Mouse (Mus musculus): ENCODE data around the gene Dclre1c. TPM values are rescaled to one million over a fixed set of nuclear protein-coding genes. Genes with fewer than 3 reads are reported as not detected.
A peak's percentile ranks its signal among the peaks of the same experiment; 100 is the strongest.

Dclre1c gene
- polyA plus RNA-seq, 1 experiment from 2014 or later, result 2.8 TPM

- Histone ChIP-seq H3K27ac (replicated peaks) (no peak overlapping the region), H3K9me3 (ENCODE audit: control insufficient read depth, low read length) (no peaks in the 10 kb centered on the region), H3K4me1 (replicated peaks; ENCODE audit: control insufficient read depth, insufficient read depth) (no peaks in the 10 kb centered on the region), H3K4me3 (ENCODE audit: low read depth, low read length) (no peak overlapping the region), H3K27me3 (ENCODE audit: control insufficient read depth, insufficient read depth, low read length) (no peaks in the 10 kb centered on the region), H3K9ac (ENCODE audit: low read length) (no peak overlapping the region), H3K4me2 (replicated peaks; ENCODE audit: low read depth) (no peak overlapping the region), H3K36me3 (ENCODE audit: control insufficient read depth, insufficient read depth, low read length) (no peaks in the 10 kb centered on the region)
- 76% methylated on average over 3 of the region's 3 CpGs for WGBS
- no peak for TF ChIP-seq CTCF (IDR thresholded peaks at IDR 0.05; ENCODE audit: low read depth)
- TF ChIP-seq EP300 (optimal IDR thresholded peaks at IDR 0.05), result no peak
- ATAC-seq (ENCODE audit: low FRiP score, low TSS enrichment) (no peak), DNase-seq (ENCODE audit: low spot score) (no peak)
Measured at GRCm38 (mm10) chr2:3480239-3480638, 56.3 kb downstream of the Dclre1c start.

- H3K27ac ChIP-seq (replicated peaks), result no peak overlapping the region
- WGBS, result 87% methylated on average over 3 of the region's 3 CpGs
- H3K27me3 ChIP-seq (ENCODE audit: control insufficient read depth, insufficient read depth, low read length), result no peaks in the 10 kb centered on the region
- no peaks in the 10 kb centered on the region for H3K4me1 ChIP-seq (replicated peaks; ENCODE audit: control insufficient read depth, insufficient read depth)
- no peak overlapping the region for H3K9ac ChIP-seq (ENCODE audit: low read length)
- peaks cover 26% of the 10 kb centered on the region for H3K36me3 ChIP-seq (ENCODE audit: control insufficient read depth, insufficient read depth, low read length)
- no peak overlapping the region for H3K4me2 ChIP-seq (replicated peaks; ENCODE audit: low read depth)
- no peaks in the 10 kb centered on the region for H3K9me3 ChIP-seq (ENCODE audit: control insufficient read depth, low read length)
- no peak for TF ChIP-seq EP300 (optimal IDR thresholded peaks at IDR 0.05)
- no peak for TF ChIP-seq CTCF (IDR thresholded peaks at IDR 0.05; ENCODE audit: low read depth)
- H3K4me3 ChIP-seq (ENCODE audit: low read depth, low read length), result no peak overlapping the region
- DNase-seq (ENCODE audit: low spot score), result no peak
- ATAC-seq (ENCODE audit: low FRiP score, low TSS enrichment), result no peak
Measured at GRCm38 (mm10) chr2:3489816-3490215, 65.9 kb downstream of the Dclre1c start.

GRCm38 (mm10) chr2:3493833-3494409 is 70.0 kb downstream of the Dclre1c start:
- Histone ChIP-seq H3K4me2 (replicated peaks; ENCODE audit: low read depth) (no peak overlapping the region), H3K27ac (replicated peaks) (no peak overlapping the region), H3K4me3 (ENCODE audit: low read depth, low read length) (no peak overlapping the region), H3K27me3 (ENCODE audit: control insufficient read depth, insufficient read depth, low read length) (no peaks in the 10 kb centered on the region), H3K9ac (ENCODE audit: low read length) (no peak overlapping the region), H3K9me3 (ENCODE audit: control insufficient read depth, low read length) (no peaks in the 10 kb centered on the region), H3K4me1 (replicated peaks; ENCODE audit: control insufficient read depth, insufficient read depth) (no peaks in the 10 kb centered on the region), H3K36me3 (ENCODE audit: control insufficient read depth, insufficient read depth, low read length) (peaks cover 39% of the 10 kb centered on the region)
- DNase-seq (ENCODE audit: low spot score), result no peak
- TF ChIP-seq EP300 (optimal IDR thresholded peaks at IDR 0.05) (no peak), CTCF (IDR thresholded peaks at IDR 0.05; ENCODE audit: low read depth) (no peak)
- ATAC-seq (ENCODE audit: low FRiP score, low TSS enrichment), result no peak
- WGBS, result 90% methylated on average over 3 of the region's 3 CpGs

- Histone ChIP-seq H3K4me1 (replicated peaks; ENCODE audit: control insufficient read depth, insufficient read depth) (no peaks in the 10 kb centered on the region), H3K27me3 (ENCODE audit: control insufficient read depth, insufficient read depth, low read length) (no peaks in the 10 kb centered on the region), H3K9me3 (ENCODE audit: control insufficient read depth, low read length) (no peaks in the 10 kb centered on the region), H3K9ac (ENCODE audit: low read length) (no peak overlapping the region), H3K36me3 (ENCODE audit: control insufficient read depth, insufficient read depth, low read length) (peaks cover 26% of the 10 kb centered on the region), H3K4me2 (replicated peaks; ENCODE audit: low read depth) (no peak overlapping the region), H3K27ac (replicated peaks) (no peak overlapping the region), H3K4me3 (ENCODE audit: low read depth, low read length) (no peak overlapping the region)
- WGBS, result 84% methylated on average over 6 of the region's 6 CpGs
- ATAC-seq (ENCODE audit: low FRiP score, low TSS enrichment) (no peak), DNase-seq (ENCODE audit: low spot score) (no peak)
- no peak for TF ChIP-seq CTCF (IDR thresholded peaks at IDR 0.05; ENCODE audit: low read depth)
- no peak for TF ChIP-seq EP300 (optimal IDR thresholded peaks at IDR 0.05)
Measured at GRCm38 (mm10) chr2:3499543-3499942, 75.6 kb downstream of the Dclre1c start.

- 92% methylated on average over 5 of the region's 5 CpGs for WGBS
- Histone ChIP-seq H3K4me2 (replicated peaks; ENCODE audit: low read depth) (no peak overlapping the region), H3K9ac (ENCODE audit: low read length) (no peak overlapping the region), H3K27ac (replicated peaks) (no peak overlapping the region), H3K9me3 (ENCODE audit: control insufficient read depth, low read length) (no peaks in the 10 kb centered on the region), H3K4me3 (ENCODE audit: low read depth, low read length) (no peak overlapping the region), H3K27me3 (ENCODE audit: control insufficient read depth, insufficient read depth, low read length) (no peaks in the 10 kb centered on the region), H3K4me1 (replicated peaks; ENCODE audit: control insufficient read depth, insufficient read depth) (no peaks in the 10 kb centered on the region), H3K36me3 (ENCODE audit: control insufficient read depth, insufficient read depth, low read length) (peaks cover 27% of the 10 kb centered on the region)
- TF ChIP-seq CTCF (IDR thresholded peaks at IDR 0.05; ENCODE audit: low read depth) (no peak), EP300 (optimal IDR thresholded peaks at IDR 0.05) (no peak)
- no peak for DNase-seq (ENCODE audit: low spot score)
- no peak for ATAC-seq (ENCODE audit: low FRiP score, low TSS enrichment)
Measured at GRCm38 (mm10) chr2:3500886-3501285, 77.0 kb downstream of the Dclre1c start.

- Histone ChIP-seq H3K27ac (replicated peaks) (peak overlapping the region; percentile 78), H3K4me3 (ENCODE audit: low read depth, low read length) (peak overlapping the region; percentile 71), H3K4me1 (replicated peaks; ENCODE audit: control insufficient read depth, insufficient read depth) (no peaks in the 10 kb centered on the region), H3K9me3 (ENCODE audit: control insufficient read depth, low read length) (no peaks in the 10 kb centered on the region), H3K27me3 (ENCODE audit: control insufficient read depth, insufficient read depth, low read length) (no peaks in the 10 kb centered on the region), H3K36me3 (ENCODE audit: control insufficient read depth, insufficient read depth, low read length) (no peaks in the 10 kb centered on the region; the same call in 1 of the 2 replicates), H3K9ac (ENCODE audit: low read length) (peak overlapping the region; percentile 77), H3K4me2 (replicated peaks; ENCODE audit: low read depth) (peak overlapping the region; percentile 77)
- TF ChIP-seq EP300 (optimal IDR thresholded peaks at IDR 0.05) (no peak), CTCF (IDR thresholded peaks at IDR 0.05; ENCODE audit: low read depth) (no peak)
- ATAC-seq (ENCODE audit: low FRiP score, low TSS enrichment) (no peak), DNase-seq (ENCODE audit: low spot score) (peak; percentile 36)
- WGBS, result 1% methylated on average over 15 of the region's 15 CpGs
Measured at GRCm38 (mm10) chr2:3512076-3512475, 88.1 kb downstream of the Dclre1c start.
